Mouse (Mus musculus): ENCODE measurements around the gene Apobr.

The Apobr gene

DNA sequence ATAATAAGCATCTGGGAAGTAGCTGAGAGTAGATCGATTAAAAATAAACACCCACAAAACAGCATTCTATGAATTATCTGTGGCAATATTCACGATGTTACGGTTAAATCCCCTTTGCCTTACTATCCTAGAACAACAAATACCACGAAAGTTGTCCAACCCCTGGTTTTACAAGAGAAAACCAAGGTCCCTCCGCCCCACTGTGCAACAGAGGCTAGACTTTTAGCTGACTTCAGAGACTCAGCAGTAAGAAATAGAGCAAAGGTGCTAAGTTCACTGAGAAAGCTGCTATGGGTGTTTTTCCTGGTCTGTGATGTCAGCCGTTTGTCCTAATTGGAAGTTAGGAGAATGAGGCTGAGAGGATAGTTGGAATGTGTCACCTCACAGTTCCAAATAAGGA is 981 bp upstream of the Apobr start:
- DNase-seq (ENCODE audit: low read depth, low spot score) = no peak
- H3K36me3 ChIP-seq (ENCODE audit: control insufficient read depth, insufficient read depth, low read length, poor library complexity, severe bottlenecking) = peaks cover 4% of the 10 kb centered on the region
- H3K27me3 ChIP-seq (ENCODE audit: control insufficient read depth, insufficient read depth, low read length, poor library complexity, severe bottlenecking) = no peaks in the 10 kb centered on the region

DNA sequence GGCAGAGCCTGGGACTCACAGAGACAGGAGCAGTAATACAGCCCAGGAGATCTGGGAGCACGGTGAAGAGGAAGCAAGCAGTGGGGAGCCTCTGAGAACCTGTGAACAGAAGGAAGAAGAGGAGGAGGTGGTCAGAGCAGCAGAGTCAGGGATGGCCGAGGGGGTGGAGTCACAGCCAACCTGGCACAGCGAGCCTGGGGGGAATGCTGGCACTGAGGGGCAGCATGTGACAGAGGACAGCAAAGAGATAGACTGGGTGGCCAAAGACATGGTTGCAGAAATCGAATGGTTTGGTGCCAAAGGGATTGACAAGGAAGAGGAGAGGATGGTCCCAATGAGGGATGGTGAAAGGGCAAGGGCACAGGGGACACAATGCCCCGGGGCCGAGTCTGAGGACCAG is 975 bp downstream of the Apobr start, which contains the start of gene Cln3:
TSS of gene Cln3 (minus strand) at position 101 of the 400 bp plus-strand sequence.
- Histone ChIP-seq H3K36me3 (ENCODE audit: control insufficient read depth, insufficient read depth, low read length, poor library complexity, severe bottlenecking) (peaks cover 3% of the 10 kb centered on the region; the same call in 1 of the 2 replicates), H3K27me3 (ENCODE audit: control insufficient read depth, insufficient read depth, low read length, poor library complexity, severe bottlenecking) (no peaks in the 10 kb centered on the region)
- no peak for DNase-seq (ENCODE audit: low read depth, low spot score)

DNA sequence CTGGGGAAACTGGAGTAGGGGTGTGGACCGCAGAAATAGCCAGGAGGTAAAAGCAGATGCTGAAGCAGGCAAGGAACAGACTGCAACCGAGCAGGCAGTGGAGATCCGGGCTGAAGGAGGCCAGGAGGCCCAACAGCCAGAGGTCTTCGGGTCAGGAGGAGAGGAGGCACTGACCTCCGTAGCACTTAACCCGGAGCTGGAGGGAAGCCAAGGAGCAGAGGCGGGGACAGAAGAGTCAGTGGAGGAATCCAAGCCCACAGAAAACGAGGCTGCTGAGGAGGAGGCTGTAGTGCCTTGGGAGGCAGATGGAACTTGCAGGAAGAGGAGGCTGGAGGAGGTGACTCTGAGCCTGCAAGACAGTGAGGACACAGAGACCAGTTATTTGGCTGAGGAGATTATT is 2.1 kb downstream of the Apobr start:
- H3K36me3 ChIP-seq (ENCODE audit: control insufficient read depth, insufficient read depth, low read length, poor library complexity, severe bottlenecking) = no peaks in the 10 kb centered on the region
- no peaks in the 10 kb centered on the region for H3K27me3 ChIP-seq (ENCODE audit: control insufficient read depth, insufficient read depth, low read length, poor library complexity, severe bottlenecking)
- DNase-seq (ENCODE audit: low read depth, low spot score) = no peak

DNA sequence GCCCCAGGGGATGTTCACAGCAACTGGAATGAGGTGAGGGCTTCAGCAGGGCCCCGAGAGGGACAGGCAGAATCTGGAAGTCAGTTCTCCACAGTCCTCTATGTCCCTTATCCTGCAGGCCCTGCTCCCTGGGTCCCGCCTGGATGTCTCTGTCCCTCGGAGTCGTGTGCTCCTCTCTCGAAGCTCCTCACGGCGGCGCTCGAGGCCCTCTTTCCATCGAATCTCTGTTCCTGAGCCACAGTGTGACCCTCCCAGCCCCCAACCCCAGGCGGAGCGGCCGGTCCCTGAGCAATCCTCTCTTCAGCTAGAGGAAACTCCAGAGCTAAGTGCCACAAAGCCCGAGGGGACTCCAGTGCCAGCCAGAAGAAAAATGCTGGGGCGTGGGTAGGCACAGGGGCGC is 3.0 kb downstream of the Apobr start:
- DNase-seq (ENCODE audit: low read depth, low spot score) = no peak
- no peaks in the 10 kb centered on the region for H3K36me3 ChIP-seq (ENCODE audit: control insufficient read depth, insufficient read depth, low read length, poor library complexity, severe bottlenecking)
- H3K27me3 ChIP-seq (ENCODE audit: control insufficient read depth, insufficient read depth, low read length, poor library complexity, severe bottlenecking) = no peaks in the 10 kb centered on the region

DNA sequence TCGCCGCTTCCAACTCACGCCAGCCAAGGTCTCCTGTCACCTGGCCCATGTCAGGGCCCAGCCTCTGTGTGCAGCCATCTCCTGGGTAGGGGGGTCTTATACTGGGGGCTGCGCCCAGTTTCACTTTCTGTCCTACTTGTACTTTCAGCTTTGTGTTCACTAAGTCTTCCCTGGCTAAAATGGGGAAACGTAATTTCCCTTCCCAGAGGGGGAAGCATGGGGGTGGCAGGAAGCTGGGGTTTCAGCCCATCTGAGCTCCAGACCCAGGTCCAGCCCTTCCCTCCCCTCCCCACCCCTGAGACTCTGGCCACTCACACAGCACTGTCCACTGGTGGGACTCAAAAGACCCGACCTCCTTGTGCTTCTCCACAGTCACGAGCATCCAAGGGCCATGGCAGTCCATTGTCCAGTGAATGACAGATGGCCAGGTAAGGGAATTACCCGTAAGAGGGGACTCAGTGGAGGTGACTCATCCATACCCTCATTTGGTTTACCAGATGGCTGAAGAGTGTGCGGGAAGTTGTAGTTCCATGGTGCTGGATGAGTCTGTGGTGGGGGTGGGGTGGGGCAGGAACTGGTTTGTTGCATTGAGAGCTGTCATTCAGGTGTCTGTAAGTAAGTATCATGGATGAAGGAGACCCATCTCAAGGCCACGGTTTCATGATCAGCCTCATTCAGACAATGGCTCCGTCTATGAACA is 10.3 kb downstream of the Apobr start, which contains the start of gene Il27:
TSS of gene Il27 (minus strand) at position 80 of the 700 bp plus-strand sequence.
- no peak for DNase-seq (ENCODE audit: low read depth, low spot score)
- no peaks in the 10 kb centered on the region for H3K36me3 ChIP-seq (ENCODE audit: control insufficient read depth, insufficient read depth, low read length, poor library complexity, severe bottlenecking)
- no peaks in the 10 kb centered on the region for H3K27me3 ChIP-seq (ENCODE audit: control insufficient read depth, insufficient read depth, low read length, poor library complexity, severe bottlenecking)

DNA sequence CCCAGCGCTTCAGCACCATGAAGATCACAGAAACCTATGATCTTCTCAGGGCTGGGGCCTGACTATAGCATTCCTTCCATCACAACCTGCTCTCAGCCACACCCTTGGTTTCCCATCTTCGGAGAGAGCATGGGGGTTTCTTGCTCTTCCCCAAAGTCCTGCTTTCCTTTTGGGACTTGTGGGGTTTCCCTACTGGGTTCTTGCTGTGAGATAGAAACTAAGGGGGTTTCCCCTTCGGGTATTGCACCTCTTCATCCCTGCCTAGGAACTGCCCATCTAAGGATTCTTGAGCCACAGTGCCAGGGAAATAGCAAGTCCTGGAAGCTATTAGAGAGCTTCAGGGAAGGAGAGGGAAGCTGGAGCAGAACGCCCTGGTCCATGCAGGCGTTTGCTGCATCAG is 11.1 kb downstream of the Apobr start:
- DNase-seq (ENCODE audit: low read depth, low spot score) = no peak
- no peaks in the 10 kb centered on the region for H3K27me3 ChIP-seq (ENCODE audit: control insufficient read depth, insufficient read depth, low read length, poor library complexity, severe bottlenecking)
- no peaks in the 10 kb centered on the region for H3K36me3 ChIP-seq (ENCODE audit: control insufficient read depth, insufficient read depth, low read length, poor library complexity, severe bottlenecking)

DNA sequence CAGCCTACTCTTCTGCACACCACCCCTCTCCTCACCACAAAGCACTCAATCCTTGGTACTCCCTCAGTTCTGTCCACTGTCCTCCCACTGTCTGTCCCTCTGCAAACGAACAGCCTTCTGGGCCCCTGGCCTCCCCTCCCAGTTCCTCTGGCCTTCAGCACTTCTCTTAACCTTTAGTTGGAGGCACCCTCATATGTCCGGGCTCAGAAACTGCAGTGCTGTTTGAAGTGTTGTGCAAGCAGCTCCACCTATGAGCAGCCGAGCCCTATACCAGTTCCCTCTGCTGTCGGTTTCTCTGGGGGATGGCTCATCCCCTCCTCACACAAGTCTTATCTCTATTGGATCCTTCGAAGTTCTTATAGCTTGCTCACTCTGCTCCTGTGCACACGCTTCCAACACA is 11.7 kb downstream of the Apobr start:
- DNase-seq (ENCODE audit: low read depth, low spot score) = no peak
- Histone ChIP-seq H3K36me3 (ENCODE audit: control insufficient read depth, insufficient read depth, low read length, poor library complexity, severe bottlenecking) (no peaks in the 10 kb centered on the region), H3K27me3 (ENCODE audit: control insufficient read depth, insufficient read depth, low read length, poor library complexity, severe bottlenecking) (no peaks in the 10 kb centered on the region)

DNA sequence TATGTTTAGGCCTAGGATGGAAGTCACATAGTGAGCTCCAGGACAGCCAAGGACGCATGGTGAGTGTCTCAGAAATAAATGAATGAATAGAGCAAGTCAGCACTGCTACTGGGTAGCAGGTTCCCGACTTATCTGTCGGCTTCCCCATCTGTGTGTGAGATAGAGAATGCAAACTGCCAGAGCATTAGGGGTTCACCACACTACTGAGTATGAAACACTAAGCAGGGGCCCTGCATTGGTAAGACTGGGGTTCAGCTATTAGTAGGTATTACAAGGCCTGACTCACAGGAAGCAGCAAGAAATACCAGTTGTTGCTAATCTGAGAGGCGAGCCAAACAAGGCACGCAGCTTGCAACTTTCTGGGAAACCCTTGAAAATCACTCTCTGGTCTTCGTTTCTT is 14.2 kb downstream of the Apobr start:
- Histone ChIP-seq H3K27me3 (ENCODE audit: control insufficient read depth, insufficient read depth, low read length, poor library complexity, severe bottlenecking) (no peaks in the 10 kb centered on the region), H3K36me3 (ENCODE audit: control insufficient read depth, insufficient read depth, low read length, poor library complexity, severe bottlenecking) (no peaks in the 10 kb centered on the region)
- no peak for DNase-seq (ENCODE audit: low read depth, low spot score)

DNA sequence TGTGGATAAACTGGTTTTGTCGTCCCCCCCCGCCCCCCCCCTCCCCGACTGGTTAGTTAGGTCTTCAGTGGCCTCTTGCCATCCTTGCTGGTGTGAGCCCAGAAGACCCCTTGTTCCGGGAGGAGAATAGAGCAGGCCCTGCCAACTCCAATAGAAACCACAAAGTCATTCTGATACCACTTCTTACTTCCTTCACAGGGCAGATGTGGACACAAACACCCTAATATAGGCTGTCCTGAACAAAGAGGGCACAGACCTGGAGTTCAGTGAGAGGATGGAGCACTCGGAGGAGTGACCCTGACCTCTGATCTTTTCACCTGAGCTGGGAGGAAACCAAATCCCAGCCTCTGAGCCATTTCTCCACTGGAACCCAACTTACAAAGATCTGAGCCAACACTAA is 17.2 kb downstream of the Apobr start:
- DNase-seq (ENCODE audit: low read depth, low spot score) = no peak
- H3K27me3 ChIP-seq (ENCODE audit: control insufficient read depth, insufficient read depth, low read length, poor library complexity, severe bottlenecking) = no peaks in the 10 kb centered on the region

DNA sequence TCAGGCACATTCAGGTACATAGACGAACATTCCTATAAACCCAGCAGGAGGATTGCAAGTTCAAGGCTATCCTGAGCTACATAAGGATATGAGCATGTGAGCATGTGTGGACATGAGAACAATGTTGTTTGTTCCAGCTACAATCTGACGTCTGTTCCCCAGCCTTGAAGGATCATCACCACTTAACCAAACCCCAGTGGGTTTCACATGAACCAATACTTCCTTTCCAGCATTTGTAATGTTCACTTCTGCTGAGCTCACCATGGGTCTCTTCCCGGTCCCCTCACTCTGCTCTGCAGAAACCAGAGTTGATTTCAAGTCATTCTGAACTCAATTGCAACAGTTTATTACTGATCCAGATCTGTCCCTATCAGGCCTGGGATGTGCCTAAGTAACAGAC is 17.9 kb downstream of the Apobr start:
- Histone ChIP-seq H3K27me3 (ENCODE audit: control insufficient read depth, insufficient read depth, low read length, poor library complexity, severe bottlenecking) (no peaks in the 10 kb centered on the region), H3K36me3 (ENCODE audit: control insufficient read depth, insufficient read depth, low read length, poor library complexity, severe bottlenecking) (no peaks in the 10 kb centered on the region)
- no peak for DNase-seq (ENCODE audit: low read depth, low spot score)

More for the DNA sequence above, 17.2 kb downstream of the Apobr start:
- no peaks in the 10 kb centered on the region for H3K36me3 ChIP-seq (ENCODE audit: control insufficient read depth, insufficient read depth, low read length, poor library complexity, severe bottlenecking)

DNA sequence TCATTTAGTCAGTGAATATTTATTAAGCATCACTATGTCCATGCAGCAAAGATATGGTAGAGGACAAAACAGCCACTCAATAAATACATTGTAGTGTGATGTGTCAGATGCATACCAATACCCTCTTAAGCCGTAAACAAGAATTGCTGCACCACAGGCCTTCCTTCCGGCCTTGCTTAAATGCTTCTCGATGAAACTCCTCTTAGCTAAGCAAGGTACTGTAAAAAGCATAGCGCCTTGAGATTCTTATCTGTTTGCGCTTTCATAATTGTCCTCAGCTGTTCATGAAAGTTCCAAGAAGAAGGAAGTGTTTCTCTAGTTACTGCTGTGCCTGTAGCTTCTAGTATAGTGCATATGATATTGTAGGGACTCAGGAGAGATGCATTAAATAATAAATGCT is 21.9 kb downstream of the Apobr start:
- DNase-seq (ENCODE audit: low read depth, low spot score) = no peak

DNA sequence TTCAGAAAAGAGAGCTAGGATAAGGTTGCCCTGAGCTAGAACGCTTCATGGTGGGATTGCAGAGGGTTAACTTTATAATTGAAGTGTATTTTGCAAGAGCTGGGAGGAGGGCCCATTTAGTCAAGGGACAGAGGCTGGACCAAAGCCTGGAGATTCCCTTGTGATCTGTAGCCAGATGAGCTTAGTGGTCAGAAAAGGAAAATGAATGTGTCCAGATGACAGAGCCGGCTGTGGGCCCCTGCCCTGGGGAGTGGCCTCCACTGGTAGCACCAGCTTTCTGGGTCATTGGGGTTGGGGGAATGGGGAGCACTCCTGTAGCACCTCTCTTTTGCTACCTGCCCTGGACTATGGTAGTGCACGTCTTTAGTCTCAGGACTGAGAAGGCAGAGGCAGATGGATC is 22.3 kb downstream of the Apobr start:
- DNase-seq (ENCODE audit: low read depth, low spot score) = no peak
- no peaks in the 10 kb centered on the region for H3K27me3 ChIP-seq (ENCODE audit: control insufficient read depth, insufficient read depth, low read length, poor library complexity, severe bottlenecking)
- H3K36me3 ChIP-seq (ENCODE audit: control insufficient read depth, insufficient read depth, low read length, poor library complexity, severe bottlenecking) = no peaks in the 10 kb centered on the region

More for the DNA sequence above, 21.9 kb downstream of the Apobr start:
- Histone ChIP-seq H3K36me3 (ENCODE audit: control insufficient read depth, insufficient read depth, low read length, poor library complexity, severe bottlenecking) (no peaks in the 10 kb centered on the region), H3K27me3 (ENCODE audit: control insufficient read depth, insufficient read depth, low read length, poor library complexity, severe bottlenecking) (no peaks in the 10 kb centered on the region)

DNA sequence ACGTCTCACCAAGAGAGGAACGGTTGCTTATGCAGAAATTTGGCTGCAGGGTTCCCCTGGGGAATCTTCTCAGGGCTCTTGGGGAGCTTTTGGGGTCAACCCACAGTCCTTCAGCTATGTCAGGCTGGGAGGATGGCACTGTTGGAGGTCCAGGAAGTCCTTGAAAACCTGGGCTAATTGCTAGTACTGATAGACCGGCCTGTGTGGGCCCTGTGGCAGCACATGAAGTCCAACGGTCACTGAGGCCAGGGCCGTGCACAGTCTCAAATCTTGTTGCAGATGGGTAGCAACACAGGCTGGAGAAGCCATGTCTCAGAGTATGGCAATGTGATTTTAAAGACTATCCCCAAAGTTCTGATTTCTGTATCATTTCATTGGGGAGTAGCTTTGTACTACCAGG is 23.1 kb downstream of the Apobr start:
- H3K36me3 ChIP-seq (ENCODE audit: control insufficient read depth, insufficient read depth, low read length, poor library complexity, severe bottlenecking) = no peaks in the 10 kb centered on the region
- H3K27me3 ChIP-seq (ENCODE audit: control insufficient read depth, insufficient read depth, low read length, poor library complexity, severe bottlenecking) = no peaks in the 10 kb centered on the region
- no peak for DNase-seq (ENCODE audit: low read depth, low spot score)

DNA sequence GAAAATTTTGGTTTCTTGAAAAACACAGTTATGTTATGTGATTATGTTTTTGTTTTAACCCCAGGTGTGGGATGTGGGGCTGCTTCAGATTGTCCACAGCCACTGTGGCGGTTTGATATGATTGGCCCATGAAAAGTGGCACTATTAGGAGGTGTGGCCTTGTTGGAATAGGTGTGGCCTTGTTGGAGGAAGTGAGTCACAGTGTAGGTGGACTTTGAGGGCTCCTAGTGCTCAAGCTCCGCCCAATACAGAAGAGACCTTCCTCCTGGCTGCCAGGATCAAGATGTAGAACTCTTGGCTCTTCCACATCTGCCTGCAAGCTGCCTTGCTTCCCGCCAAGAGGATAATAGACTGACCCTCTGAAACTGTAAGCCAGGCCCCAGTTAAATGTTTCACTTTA is 28.0 kb downstream of the Apobr start:
- no peak for DNase-seq (ENCODE audit: low read depth, low spot score)
- no peaks in the 10 kb centered on the region for H3K27me3 ChIP-seq (ENCODE audit: control insufficient read depth, insufficient read depth, low read length, poor library complexity, severe bottlenecking)
- no peaks in the 10 kb centered on the region for H3K36me3 ChIP-seq (ENCODE audit: control insufficient read depth, insufficient read depth, low read length, poor library complexity, severe bottlenecking)

DNA sequence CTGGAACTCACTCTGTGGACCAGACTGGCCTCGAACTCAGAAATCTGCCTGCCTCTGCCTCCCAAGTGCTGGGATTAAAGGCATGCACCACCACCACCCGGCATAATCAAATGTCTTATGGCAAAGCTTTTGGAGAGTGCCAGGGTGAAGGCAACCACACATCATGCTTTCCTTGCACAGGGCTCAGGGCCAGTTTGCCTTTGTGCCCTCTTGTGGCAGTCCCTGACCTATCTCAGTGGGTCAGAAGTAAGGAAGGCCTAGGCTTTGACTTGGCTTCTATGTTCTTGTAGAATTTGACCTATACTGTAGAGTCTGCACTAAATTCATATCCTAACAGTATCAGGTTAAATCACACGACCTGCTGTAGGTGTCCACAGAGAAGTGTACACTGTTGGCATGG is 32.0 kb downstream of the Apobr start:
- Histone ChIP-seq H3K36me3 (ENCODE audit: control insufficient read depth, insufficient read depth, low read length, poor library complexity, severe bottlenecking) (no peaks in the 10 kb centered on the region), H3K27me3 (ENCODE audit: control insufficient read depth, insufficient read depth, low read length, poor library complexity, severe bottlenecking) (no peaks in the 10 kb centered on the region)
- no peak for DNase-seq (ENCODE audit: low read depth, low spot score)
